Mouse (Mus musculus) heart, adult 2 months (tissue): ENCODE measurements around the gene Pknox1. TPM values are rescaled to one million over a fixed set of nuclear protein-coding genes. Genes with fewer than 3 reads are reported as not detected.

Experiments used
- DNase-seq, 2 experiments: peaks; one replicate each; pipeline ENCODE4 v3.0.0; 2021
- H3K27ac ChIP-seq: fragments of 200-600 bp; 2 replicates; pipeline ENCODE4 v1.8.1; 2022
- H3K27me3 ChIP-seq: fragments of 200-500 bp; 2 replicates; pipeline ENCODE4 v1.6.1; 2012; ENCODE audit warnings: mild to moderate bottlenecking, low read length, inconsistent platforms, mixed read lengths; ENCODE audit not compliant: control insufficient read depth, insufficient read depth
- H3K36me3 ChIP-seq: fragments of 200-500 bp; 2 replicates; pipeline ENCODE4 v1.6.1; 2012; ENCODE audit warnings: low read length, inconsistent platforms; ENCODE audit not compliant: control insufficient read depth, insufficient read depth
- H3K4me1 ChIP-seq: fragments of 200-500 bp; 2 replicates; pipeline ENCODE4 v1.6.1; 2011; ENCODE audit warnings: low read length; ENCODE audit not compliant: control insufficient read depth, insufficient read depth
- H3K4me3 ChIP-seq: fragments of 200-600 bp; 2 replicates; pipeline ENCODE4 v1.8.1; 2022
- H3K79me2 ChIP-seq: fragments of 200-500 bp; replicated peaks from 2 replicates; pipeline ENCODE4 v1.6.1; 2012; ENCODE audit warnings: mild to moderate bottlenecking, inconsistent platforms, low read length, moderate library complexity, mixed read lengths; ENCODE audit not compliant: control insufficient read depth, insufficient read depth
- H3K9ac ChIP-seq: fragments of 200-500 bp; 2 replicates; pipeline ENCODE4 v1.6.1; 2012; ENCODE audit warnings: low read depth, mild to moderate bottlenecking, control low read depth, inconsistent platforms, low read length, mixed read lengths
- CTCF ChIP-seq: fragments of 200-600 bp; IDR thresholded peaks from 2 replicates; pipeline ENCODE4 v1.8.1; 2022; ENCODE audit warnings: antibody characterized with exemption, mild to moderate bottlenecking, moderate library complexity
- EP300 ChIP-seq: fragments of 200-500 bp; IDR thresholded peaks from 2 replicates; pipeline ENCODE4 v1.6.1; 2011; ENCODE audit warnings: low read depth, low read length, control low read depth; ENCODE audit not compliant: insufficient read depth
- POLR2A ChIP-seq: fragments of 200-500 bp; IDR thresholded peaks from 2 replicates; pipeline ENCODE4 v1.6.1; 2011; ENCODE audit warnings: mild to moderate bottlenecking, low read depth, low read length, control low read depth; ENCODE audit not compliant: insufficient read depth
- WGBS: fragments of 180-500 bp; shearing (Covaris S2); methylation state at CpG from one replicate; pipeline ENCODE4 v1.1.7; 2018; 5-methylcytosine and 5-hydroxymethylcytosine counted together
- intact Hi-C: fragments of 180-260 bp; cut with DNase I; formaldehyde crosslinking; loops from one replicate; pipeline ENCODE4 v1.15.1; 2025
- polyA plus RNA-seq: library from polyadenylated mRNA; depleted of rRNA; stranded (reverse); fragments of >200 nt; gene quantifications from 2 replicates; pipeline ENCODE4 v1.2.3, GENCODE M21; 2012
- total RNA-seq, 2 experiments: library from RNA; stranded (reverse); gene quantifications; 2 replicates each; pipeline ENCODE4 v1.2.3; 2021

Gene Pknox1
- total and polyA plus RNA-seq, 3 experiments, result 6.8 to 13.1 (median 9.3) TPM

GRCm38 (mm10) chr17:31623101-31623500 is 58.6 kb downstream of the Pknox1 start:
- intact Hi-C loops, result no loop called here
- Histone ChIP-seq H3K4me1 (no peaks in the 10 kb centered on the region), H3K79me2 (no peaks in the 10 kb centered on the region), H3K36me3 (no peaks in the 10 kb centered on the region), H3K9ac (no peak overlapping the region), H3K27ac (no peak overlapping the region), H3K4me3 (no peak overlapping the region), H3K27me3 (no peaks in the 10 kb centered on the region)
- no peak for DNase-seq
- WGBS, result 89% methylated on average over 4 of the region's 4 CpGs
- TF ChIP-seq EP300 (no peak), POLR2A (no peak), CTCF (no peak)

- Histone ChIP-seq H3K4me1 (no peaks in the 10 kb centered on the region), H3K4me3 (no peak overlapping the region), H3K27me3 (no peaks in the 10 kb centered on the region), H3K79me2 (no peaks in the 10 kb centered on the region), H3K36me3 (no peaks in the 10 kb centered on the region), H3K9ac (no peak overlapping the region), H3K27ac (no peak overlapping the region)
- DNase-seq, result no peak
- TF ChIP-seq CTCF, result no peak
- WGBS, result 92% methylated on average over 2 of the region's 2 CpGs
- intact Hi-C loops, result no loop called here
Observed at GRCm38 (mm10) chr17:31627961-31628360, 63.4 kb downstream of the Pknox1 start.

- no peak for DNase-seq
- intact Hi-C loops, result no loop called here
- TF ChIP-seq POLR2A, result no peak
- no peak for TF ChIP-seq CTCF
- Histone ChIP-seq H3K4me1 (no peaks in the 10 kb centered on the region), H3K9ac (no peak overlapping the region), H3K79me2 (no peaks in the 10 kb centered on the region), H3K27me3 (no peaks in the 10 kb centered on the region), H3K4me3 (no peak overlapping the region), H3K36me3 (no peaks in the 10 kb centered on the region), H3K27ac (no peak overlapping the region)
- 62% methylated on average over 10 of the region's 10 CpGs for WGBS
Observed at GRCm38 (mm10) chr17:31631081-31631800, 66.7 kb downstream of the Pknox1 start.

GRCm38 (mm10) chr17:31633007-31633406 is 68.5 kb downstream of the Pknox1 start:
- Histone ChIP-seq H3K27me3 (no peaks in the 10 kb centered on the region), H3K4me1 (no peaks in the 10 kb centered on the region; the same call in none of the 2 replicates), H3K27ac (no peak overlapping the region), H3K9ac (no peak overlapping the region), H3K79me2 (no peaks in the 10 kb centered on the region), H3K36me3 (no peaks in the 10 kb centered on the region), H3K4me3 (no peak overlapping the region)
- TF ChIP-seq EP300, result no peak
- TF ChIP-seq POLR2A, result no peak
- no peak for TF ChIP-seq CTCF
- DNase-seq, result no peak
- intact Hi-C loops, result no loop called here
- 78% methylated on average over 6 of the region's 6 CpGs for WGBS

- intact Hi-C loops, result no loop called here
- Histone ChIP-seq H3K36me3 (no peaks in the 10 kb centered on the region), H3K4me1 (no peaks in the 10 kb centered on the region; the same call in none of the 2 replicates), H3K27me3 (no peaks in the 10 kb centered on the region), H3K79me2 (no peaks in the 10 kb centered on the region), H3K4me3 (no peak overlapping the region), H3K27ac (no peak overlapping the region), H3K9ac (no peak overlapping the region)
- TF ChIP-seq EP300 (no peak), POLR2A (no peak), CTCF (no peak)
- 72% methylated on average over 5 of the region's 5 CpGs for WGBS
- DNase-seq, result no peak
Observed at GRCm38 (mm10) chr17:31634896-31635295, 70.4 kb downstream of the Pknox1 start.

GRCm38 (mm10) chr17:31635781-31636180 is 71.2 kb downstream of the Pknox1 start:
- H3K36me3 ChIP-seq, result no peaks in the 10 kb centered on the region
- no peak overlapping the region for H3K27ac ChIP-seq
- DNase-seq, result no peak
- 61% methylated on average over 11 of the region's 11 CpGs for whole genome bisulfite sequencing
- no peak overlapping the region for H3K9ac ChIP-seq
- no peaks in the 10 kb centered on the region; the same call in none of the 2 replicates for H3K4me1 ChIP-seq
- no peaks in the 10 kb centered on the region for H3K27me3 ChIP-seq
- intact Hi-C loops, result no loop called here
- no peak overlapping the region for H3K4me3 ChIP-seq
- TF ChIP-seq POLR2A, result no peak
- no peak for TF ChIP-seq CTCF
- no peak for TF ChIP-seq EP300
- H3K79me2 ChIP-seq, result no peaks in the 10 kb centered on the region
